Mouse (Mus musculus) testis, adult 2 months (tissue): Measurements from ENCODE around the gene Tnfrsf13b. TPM values are rescaled to one million over a fixed set of nuclear protein-coding genes. Genes with fewer than 3 reads are reported as not detected.
"Not testable (repeated sequence)": the region's sequence is repeated elsewhere in the genome, so short reads cannot be mapped to it uniquely, and the experiment has no call there.

Experiments
- H3K27ac ChIP-seq: fragments of 200-500 bp; 2 replicates; pipeline ENCODE4 v1.5.1; 2012; ENCODE audit warnings: low read depth, low read length; ENCODE audit not compliant: control insufficient read depth, insufficient read depth
- H3K27me3 ChIP-seq: fragments of 200-500 bp; 2 replicates; pipeline ENCODE4 v1.6.1; 2012; ENCODE audit warnings: mild to moderate bottlenecking, low read length, moderate library complexity; ENCODE audit not compliant: control insufficient read depth, insufficient read depth
- H3K36me3 ChIP-seq: fragments of 200-500 bp; 2 replicates; pipeline ENCODE4 v1.6.1; 2012; ENCODE audit warnings: mild to moderate bottlenecking, low read length; ENCODE audit not compliant: control insufficient read depth, insufficient read depth
- H3K4me1 ChIP-seq: fragments of 200-500 bp; 2 replicates; pipeline ENCODE4 v1.6.1; 2012; ENCODE audit warnings: low read length; ENCODE audit not compliant: control insufficient read depth, insufficient read depth
- H3K4me3 ChIP-seq: fragments of 200-500 bp; 2 replicates; pipeline ENCODE4 v1.5.1; 2012; ENCODE audit warnings: low read depth, mild to moderate bottlenecking, low read length, moderate library complexity, mixed read lengths; ENCODE audit not compliant: control insufficient read depth
- CTCF ChIP-seq: fragments of 200-500 bp; IDR thresholded peaks from 2 replicates; pipeline ENCODE4 v1.5.1; 2012; ENCODE audit warnings: low read depth, mild to moderate bottlenecking, inconsistent platforms, low read length, moderate library complexity; ENCODE audit not compliant: control insufficient read depth, insufficient read depth, insufficient replicate concordance
- POLR2A ChIP-seq: fragments of 200-500 bp; IDR thresholded peaks from 2 replicates; pipeline ENCODE4 v1.6.1; 2012; ENCODE audit warnings: low read depth, mild to moderate bottlenecking, inconsistent platforms, low read length, moderate library complexity; ENCODE audit not compliant: control insufficient read depth
- polyA plus RNA-seq: library from polyadenylated mRNA; depleted of rRNA; stranded (reverse); fragments of >200 nt; gene quantifications from 2 replicates; pipeline ENCODE4 v1.2.3, GENCODE M21; 2012

Tnfrsf13b gene
- polyA plus RNA-seq, 1 experiment: 0.19 TPM

- Histone ChIP-seq H3K27me3 (no peaks in the 10 kb centered on the region), H3K27ac (no peak overlapping the region), H3K36me3 (no peaks in the 10 kb centered on the region; the same call in 1 of the 2 replicates), H3K4me3 (no peak overlapping the region), H3K4me1 (no peaks in the 10 kb centered on the region)
- no peak for TF ChIP-seq CTCF
- TF ChIP-seq POLR2A: no peak
These were observed 36.8 kb downstream of the Tnfrsf13b start for GRCm38 (mm10) chr11:61163341-61163740.

DNA sequence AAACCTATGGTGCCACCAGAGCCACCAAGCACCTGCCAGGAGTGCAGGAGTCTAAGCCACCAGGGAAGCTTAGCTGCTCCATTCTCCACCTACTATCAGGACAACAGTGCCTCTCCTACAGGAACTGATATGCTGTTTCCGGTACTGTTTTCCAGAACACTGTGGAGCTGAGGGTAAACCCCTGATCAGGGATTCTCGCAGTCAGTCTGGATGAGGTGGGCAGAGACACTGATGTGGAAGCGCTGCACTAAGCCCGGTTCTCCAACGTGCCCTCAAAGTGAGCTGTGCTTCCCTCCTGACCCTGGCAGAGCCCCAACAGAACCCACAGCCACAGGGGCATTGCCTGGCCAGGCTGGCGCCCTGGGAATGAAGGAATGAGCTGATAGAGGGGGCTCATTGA lies 37.8 kb downstream of the Tnfrsf13b start:
- no peak overlapping the region for H3K4me3 ChIP-seq
- no peaks in the 10 kb centered on the region for H3K27me3 ChIP-seq
- H3K4me1 ChIP-seq: no peaks in the 10 kb centered on the region
- 0 out of 2 replicates have a peak, but pooled peaks have one; percentile 5 for TF ChIP-seq CTCF
- TF ChIP-seq POLR2A: no peak
- H3K36me3 ChIP-seq: no peaks in the 10 kb centered on the region; the same call in 1 of the 2 replicates
- no peak overlapping the region for H3K27ac ChIP-seq

DNA sequence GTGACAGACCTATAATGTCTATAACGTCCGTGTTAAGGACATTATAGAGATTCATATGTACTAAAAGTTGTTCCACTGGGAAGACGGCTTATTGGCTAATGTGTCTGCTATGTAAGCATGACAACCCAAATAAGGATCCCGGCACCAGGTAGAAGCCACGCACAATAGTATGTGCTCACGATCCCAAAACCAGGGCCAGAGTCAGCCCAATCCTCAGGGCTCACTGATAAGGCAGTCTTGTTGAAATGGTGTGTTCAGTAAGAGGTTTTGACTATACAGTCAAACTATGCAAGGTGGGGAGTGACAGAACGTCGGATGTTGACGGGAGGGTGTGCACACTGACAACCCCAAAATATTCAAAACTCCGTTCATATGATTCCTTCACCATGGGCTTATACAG lies 38.3 kb downstream of the Tnfrsf13b start:
- no peaks in the 10 kb centered on the region for H3K27me3 ChIP-seq
- H3K4me3 ChIP-seq: no peak overlapping the region
- no peak overlapping the region for H3K27ac ChIP-seq
- no peak for TF ChIP-seq POLR2A
- TF ChIP-seq CTCF: no peak
- no peaks in the 10 kb centered on the region; the same call in 1 of the 2 replicates for H3K36me3 ChIP-seq
- no peaks in the 10 kb centered on the region for H3K4me1 ChIP-seq

GRCm38 (mm10) chr11:61170184-61170583 lies 43.6 kb downstream of the Tnfrsf13b start:
- no peaks in the 10 kb centered on the region; the same call in 1 of the 2 replicates for H3K36me3 ChIP-seq
- TF ChIP-seq CTCF (no peak), POLR2A (no peak)

GRCm38 (mm10) chr11:61173477-61173876 lies 46.9 kb downstream of the Tnfrsf13b start:
- H3K27me3 ChIP-seq, H3K27ac ChIP-seq, H3K4me3 ChIP-seq, H3K4me1 ChIP-seq, H3K36me3 ChIP-seq: not testable (repeated sequence)

More at GRCm38 (mm10) chr11:61170184-61170583, 43.6 kb downstream of the Tnfrsf13b start:
- H3K4me3 ChIP-seq: no peak overlapping the region
- H3K27ac ChIP-seq: no peak overlapping the region
- H3K27me3 ChIP-seq: no peaks in the 10 kb centered on the region
- H3K4me1 ChIP-seq: peaks cover 7% of the 10 kb centered on the region

GRCm38 (mm10) chr11:61174291-61174820 lies 47.8 kb downstream of the Tnfrsf13b start:
- Histone ChIP-seq H3K4me1 (peaks cover 7% of the 10 kb centered on the region), H3K27me3 (no peaks in the 10 kb centered on the region), H3K4me3 (peak overlapping the region; percentile 94), H3K27ac (peak overlapping the region; percentile 89), H3K36me3 (no peaks in the 10 kb centered on the region)
- peak; percentile 55; the same call in 1 of the 2 replicates for TF ChIP-seq CTCF
- TF ChIP-seq POLR2A: no peak; the same call in 1 of the 2 replicates

GRCm38 (mm10) chr11:61174821-61175658 lies 48.5 kb downstream of the Tnfrsf13b start, which contains the start of gene Usp22:
TSS of gene Usp22 (minus strand) at chr11:61175055.
- H3K36me3 ChIP-seq: no peaks in the 10 kb centered on the region
- TF ChIP-seq POLR2A (peak; percentile 88), CTCF (0 out of 2 replicates have a peak, but pooled peaks have one; percentile 1)
- H3K27me3 ChIP-seq: no peaks in the 10 kb centered on the region
- H3K4me3 ChIP-seq: peak within 1 kb of the TSS; percentile 94
- peak within 1 kb of the TSS; percentile 89 for H3K27ac ChIP-seq
- H3K4me1 ChIP-seq: peaks cover 7% of the 10 kb centered on the region
